Mouse (Mus musculus): Measurements from ENCODE around the gene Unc119b.
"Not testable (repeated sequence)": the region's sequence is repeated elsewhere in the genome, so short reads cannot be mapped to it uniquely, and the experiment has no call there.

The Unc119b gene

GRCm38 (mm10) chr5:115134234-115135165, at the start of gene Unc119b:
TSS of gene Unc119b (minus strand) at chr5:115134975.
- peak; percentile 77 for DNase-seq (ENCODE audit: low spot score)

GRCm38 (mm10) chr5:115183482-115183881, 48.7 kb upstream of the Unc119b start:
- DNase-seq (ENCODE audit: low spot score), result no peak

GRCm38 (mm10) chr5:115182925-115183324, 48.1 kb upstream of the Unc119b start:
- no peak for DNase-seq (ENCODE audit: low spot score)

- peak; percentile 64 for DNase-seq (ENCODE audit: low spot score)
Observed at GRCm38 (mm10) chr5:115181248-115181940, 46.6 kb upstream of the Unc119b start.

GRCm38 (mm10) chr5:115179596-115179995, 44.8 kb upstream of the Unc119b start:
- no peak for DNase-seq (ENCODE audit: low spot score)

GRCm38 (mm10) chr5:115177866-115178265, 43.1 kb upstream of the Unc119b start:
- no peak for DNase-seq (ENCODE audit: low spot score)

- DNase-seq (ENCODE audit: low spot score), result no peak
Observed at GRCm38 (mm10) chr5:115174554-115174953, 39.8 kb upstream of the Unc119b start.

GRCm38 (mm10) chr5:115170150-115170549, 35.4 kb upstream of the Unc119b start:
- no peak for DNase-seq (ENCODE audit: low spot score)

GRCm38 (mm10) chr5:115168641-115169415, 34.1 kb upstream of the Unc119b start:
- DNase-seq (ENCODE audit: low spot score), result no peak

- no peak for DNase-seq (ENCODE audit: low spot score)
Observed at GRCm38 (mm10) chr5:115167396-115167795, 32.6 kb upstream of the Unc119b start.

GRCm38 (mm10) chr5:115166815-115167194, 32.0 kb upstream of the Unc119b start:
- no peak for DNase-seq (ENCODE audit: low spot score)

- DNase-seq (ENCODE audit: low spot score), result peak; percentile 78
Observed at GRCm38 (mm10) chr5:115165895-115166814, 31.4 kb upstream of the Unc119b start.

- no peak for DNase-seq (ENCODE audit: low spot score)
Observed at GRCm38 (mm10) chr5:115165351-115165750, 30.6 kb upstream of the Unc119b start.

- DNase-seq (ENCODE audit: low spot score), result not testable (repeated sequence)
Observed at GRCm38 (mm10) chr5:115164446-115164845, 29.7 kb upstream of the Unc119b start.

- no peak for DNase-seq (ENCODE audit: low spot score)
Observed at GRCm38 (mm10) chr5:115163563-115163962, 28.8 kb upstream of the Unc119b start.

GRCm38 (mm10) chr5:115161940-115162279, 27.1 kb upstream of the Unc119b start:
- DNase-seq (ENCODE audit: low spot score), result not testable (repeated sequence)

- no peak for DNase-seq (ENCODE audit: low spot score)
Observed at GRCm38 (mm10) chr5:115161064-115161939, 26.5 kb upstream of the Unc119b start.

GRCm38 (mm10) chr5:115160655-115161054, 25.9 kb upstream of the Unc119b start:
- no peak for DNase-seq (ENCODE audit: low spot score)

GRCm38 (mm10) chr5:115159165-115159564, 24.4 kb upstream of the Unc119b start:
- DNase-seq (ENCODE audit: low spot score), result no peak

All from MN1 (cell line).